Mouse (Mus musculus): ENCODE results near the gene Ift140.

Gene Ift140

GRCm38 (mm10) chr17:25015655-25016291, at the start of gene Ift140, which contains the start of gene Cramp1l:
Ift140 (plus strand) TSS chr17:25016085.
Cramp1l (minus strand) TSS chr17:25015788.
- no peak; the same call in 1 of the 2 replicates for TF ChIP-seq GATA4 (IDR thresholded peaks at IDR 0.05; ENCODE audit: insufficient replicate concordance, low read length)

GRCm38 (mm10) chr17:24987221-24987620, 28.7 kb upstream of the Ift140 start:
- no peak for TF ChIP-seq GATA4 (IDR thresholded peaks at IDR 0.05; ENCODE audit: insufficient replicate concordance, low read length)

DNA sequence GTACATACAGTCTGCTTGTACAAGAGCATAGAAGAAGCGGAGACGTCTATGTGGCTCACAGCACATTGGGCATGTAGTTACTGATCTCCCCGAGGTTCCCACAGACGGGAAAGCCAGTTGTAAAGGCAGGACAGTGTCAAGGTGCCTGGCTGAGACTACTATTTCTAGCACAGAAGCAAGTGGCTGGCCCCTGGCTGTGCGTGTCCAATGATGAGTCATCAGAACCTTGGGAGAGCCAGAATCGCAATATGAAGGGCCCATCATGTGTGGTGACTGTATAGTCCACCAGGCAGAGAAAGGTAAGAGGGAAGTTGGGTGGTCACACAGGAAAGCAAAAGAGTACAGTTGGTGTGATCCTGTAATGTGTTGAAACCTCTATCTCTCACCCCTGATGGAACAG, 21.2 kb upstream of the Ift140 start:
- no peak for TF ChIP-seq GATA4 (IDR thresholded peaks at IDR 0.05; ENCODE audit: insufficient replicate concordance, low read length)

- no peak for TF ChIP-seq GATA4 (IDR thresholded peaks at IDR 0.05; ENCODE audit: insufficient replicate concordance, low read length)
These were observed 10.8 kb upstream of the Ift140 start for GRCm38 (mm10) chr17:25005102-25005501.

DNA sequence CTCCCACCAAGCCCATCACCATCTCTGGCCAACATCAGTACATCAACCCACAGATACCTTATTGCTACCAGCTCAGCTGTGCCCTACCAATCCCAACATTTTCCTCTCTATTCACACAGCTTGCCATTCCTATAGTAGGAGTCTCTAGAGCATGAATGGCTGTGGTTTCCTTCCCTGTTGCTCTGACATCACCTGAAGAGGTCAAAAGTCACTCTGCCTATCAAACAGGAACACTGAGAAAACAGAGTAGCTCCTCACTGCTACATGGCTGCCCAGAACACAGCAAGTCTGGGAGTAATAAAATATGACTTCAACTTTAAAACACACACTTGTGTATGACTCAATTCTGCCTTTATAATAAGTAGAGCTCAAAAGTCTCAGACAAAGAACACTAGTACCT, 8.4 kb upstream of the Ift140 start:
- TF ChIP-seq GATA4 (IDR thresholded peaks at IDR 0.05; ENCODE audit: insufficient replicate concordance, low read length), result no peak

- no peak for TF ChIP-seq GATA4 (IDR thresholded peaks at IDR 0.05; ENCODE audit: insufficient replicate concordance, low read length)
These were observed 2.0 kb upstream of the Ift140 start for GRCm38 (mm10) chr17:25013606-25014501.

- TF ChIP-seq GATA4 (IDR thresholded peaks at IDR 0.05; ENCODE audit: insufficient replicate concordance, low read length), result no peak
These were observed 879 bp upstream of the Ift140 start for GRCm38 (mm10) chr17:25014841-25015570.

DNA sequence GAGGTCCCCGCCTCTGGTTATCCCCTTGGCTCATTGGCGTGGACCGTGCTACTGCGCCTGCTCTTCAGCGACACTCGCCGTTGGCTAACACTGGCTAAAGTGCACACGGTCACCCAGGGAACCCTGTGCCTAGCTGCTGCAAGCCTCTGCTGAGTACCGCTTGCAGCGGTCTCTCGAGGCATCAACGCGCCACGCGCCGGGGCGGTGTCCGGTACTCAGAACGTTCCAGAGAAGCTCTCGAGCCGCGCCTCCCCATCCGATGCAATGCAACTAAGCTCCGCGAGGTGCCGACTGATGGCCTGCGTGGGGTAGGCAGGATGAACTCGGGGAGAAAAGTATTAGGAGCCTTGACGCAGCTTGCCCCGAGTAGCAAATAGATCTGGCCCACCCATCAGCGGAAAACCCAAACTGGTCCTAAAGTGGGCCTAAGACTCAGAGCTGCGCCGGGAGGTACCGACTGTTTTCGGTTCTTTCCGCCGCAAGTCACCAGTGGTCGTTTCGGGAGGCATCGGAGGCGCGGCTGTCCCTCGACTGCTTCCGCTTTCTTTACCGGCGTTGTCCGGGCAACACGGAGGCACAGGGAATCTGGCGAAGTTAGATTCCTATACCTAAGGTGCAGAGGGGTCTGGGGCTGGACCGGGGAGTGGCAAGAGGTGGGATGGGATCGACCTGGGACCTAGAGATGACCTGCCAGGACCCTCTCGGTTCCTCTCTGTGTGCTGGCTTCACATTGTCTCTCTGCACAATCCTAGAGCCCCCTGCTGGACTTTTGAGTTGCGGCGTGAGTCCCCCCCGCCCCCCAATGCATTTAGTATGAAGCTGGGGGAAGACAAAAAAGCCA, 627 bp downstream of the Ift140 start:
- no peak for TF ChIP-seq GATA4 (IDR thresholded peaks at IDR 0.05; ENCODE audit: insufficient replicate concordance, low read length)

GRCm38 (mm10) chr17:25036183-25036582, 20.3 kb downstream of the Ift140 start:
- TF ChIP-seq GATA4 (IDR thresholded peaks at IDR 0.05; ENCODE audit: insufficient replicate concordance, low read length), result no peak

DNA sequence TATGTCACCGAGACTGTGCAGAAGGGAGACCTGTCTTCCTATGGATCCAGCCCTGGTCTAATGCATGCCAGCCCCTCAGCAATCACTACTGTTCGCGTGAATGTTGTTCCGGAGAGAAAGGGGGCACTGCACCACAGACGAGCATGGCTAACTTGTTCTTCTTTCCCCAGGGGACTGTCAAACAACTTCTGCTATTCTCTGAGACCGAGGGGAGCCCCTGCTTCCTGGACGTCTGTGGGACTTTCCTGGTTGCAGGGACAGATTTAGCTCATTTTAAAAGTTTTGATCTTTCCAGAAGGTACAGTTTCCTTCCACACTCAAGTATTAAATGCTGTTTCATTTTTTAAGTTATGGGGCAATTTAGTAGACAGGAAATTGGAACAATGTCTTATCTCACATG, 29.0 kb downstream of the Ift140 start:
- TF ChIP-seq GATA4 (IDR thresholded peaks at IDR 0.05; ENCODE audit: insufficient replicate concordance, low read length), result no peak

- no peak for TF ChIP-seq GATA4 (IDR thresholded peaks at IDR 0.05; ENCODE audit: insufficient replicate concordance, low read length)
These were observed 29.4 kb downstream of the Ift140 start for GRCm38 (mm10) chr17:25045281-25045680.

DNA sequence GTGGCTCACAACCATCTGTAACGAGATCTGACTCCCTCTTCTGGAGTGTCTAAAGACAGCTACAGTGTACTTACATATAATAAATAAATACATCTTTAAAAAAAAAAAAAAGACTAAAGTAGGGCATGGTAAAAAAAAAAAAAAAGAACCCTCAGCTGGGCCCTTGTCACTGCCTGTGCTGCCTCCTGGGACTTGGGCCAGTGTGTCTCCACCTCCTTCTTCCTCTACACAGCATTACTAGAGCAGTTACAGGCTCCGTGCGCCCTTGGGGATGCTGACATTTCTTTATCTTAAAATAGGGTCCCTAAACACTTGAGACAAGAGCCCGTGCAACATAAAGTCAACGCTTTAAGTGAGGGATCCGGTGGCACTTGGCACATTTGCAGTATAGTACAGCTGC, 31.3 kb downstream of the Ift140 start:
- TF ChIP-seq GATA4 (IDR thresholded peaks at IDR 0.05; ENCODE audit: insufficient replicate concordance, low read length), result no peak

GRCm38 (mm10) chr17:25053274-25053673, 37.4 kb downstream of the Ift140 start:
- TF ChIP-seq GATA4 (IDR thresholded peaks at IDR 0.05; ENCODE audit: insufficient replicate concordance, low read length), result no peak

DNA sequence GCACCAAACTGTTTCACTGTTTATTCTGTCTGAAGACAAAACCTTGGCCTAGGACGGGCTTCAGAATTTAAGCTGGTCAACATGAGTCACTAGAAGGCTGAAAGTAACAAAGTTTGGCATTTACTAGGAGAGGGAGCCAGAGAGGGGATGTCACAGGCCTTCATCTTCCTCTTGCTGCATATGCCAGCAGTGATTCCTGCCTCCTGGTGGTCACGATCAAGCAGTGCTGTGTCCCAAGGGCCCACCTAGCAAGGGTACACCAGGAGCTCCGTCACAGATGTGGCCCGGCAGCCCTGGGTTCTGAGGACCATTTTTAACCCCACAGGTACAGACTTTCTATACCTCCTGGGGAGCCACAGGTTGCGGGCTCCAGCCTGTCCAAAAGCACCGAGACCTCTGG, 41.2 kb downstream of the Ift140 start:
- TF ChIP-seq GATA4 (IDR thresholded peaks at IDR 0.05; ENCODE audit: insufficient replicate concordance, low read length), result no peak

GRCm38 (mm10) chr17:25063261-25063660, 47.4 kb downstream of the Ift140 start:
- TF ChIP-seq GATA4 (IDR thresholded peaks at IDR 0.05; ENCODE audit: insufficient replicate concordance, low read length), result no peak

Data from liver, adult (tissue).